Mouse (Mus musculus) myocyte (in vitro differentiated cells): ENCODE measurements around the gene Ptprm. TPM values are rescaled to one million over a fixed set of nuclear protein-coding genes. Genes with fewer than 3 reads are reported as not detected.

ENCODE experiments used
- H3K27me3 ChIP-seq: one replicate; pipeline ENCODE4 v1.6.1; 2011; ENCODE audit not compliant: control insufficient read depth, insufficient read depth, insufficient read length
- H3K36me3 ChIP-seq: one replicate; pipeline ENCODE4 v1.6.1; 2011; ENCODE audit not compliant: control insufficient read depth, insufficient read depth
- H3K4me2 ChIP-seq: one replicate; pipeline ENCODE4 v1.6.1; 2011; ENCODE audit warnings: low read depth, control low read depth
- H3K4me3 ChIP-seq: one replicate; pipeline ENCODE4 v1.5.1; 2011; ENCODE audit warnings: mild to moderate bottlenecking, control low read depth, moderate library complexity
- H3K79me2 ChIP-seq: one replicate; pipeline ENCODE4 v1.6.1; 2011; ENCODE audit not compliant: control insufficient read depth, insufficient read depth
- H3ac ChIP-seq: one replicate; pipeline ENCODE4 v1.6.1; 2011; ENCODE audit not compliant: control insufficient read depth, insufficient read length
- CEBPB ChIP-seq: IDR thresholded peaks from 2 replicates; pipeline ENCODE4 v1.6.1; 2011; ENCODE audit warnings: mild to moderate bottlenecking, moderate library complexity; ENCODE audit not compliant: poor library complexity, insufficient read depth, severe bottlenecking
- E2F4 ChIP-seq: IDR thresholded peaks from one replicate; pipeline ENCODE4 v1.6.1; 2011; ENCODE audit warnings: mild to moderate bottlenecking, control low read depth, moderate library complexity; ENCODE audit not compliant: insufficient read depth
- MAX ChIP-seq: IDR thresholded peaks from one replicate; pipeline ENCODE4 v1.6.1; 2011; ENCODE audit warnings: low read depth, mild to moderate bottlenecking, control low read depth
- MYOD1 ChIP-seq, 3 experiments: IDR thresholded peaks; one replicate each; pipeline ENCODE4 v1.6.1; 2011; ENCODE audit warnings: control low read depth in 2 of 3, low read depth in 2 of 3, mild to moderate bottlenecking in 2 of 3, moderate library complexity in 1 of 3; ENCODE audit not compliant: insufficient read length in 2 of 3, control insufficient read depth in 1 of 3
- MYOG ChIP-seq, 3 experiments: IDR thresholded peaks; one replicate each; pipeline ENCODE4 v1.6.1; 2011; ENCODE audit warnings: control low read depth in 2 of 3, low read depth in 2 of 3, mild to moderate bottlenecking in 2 of 3; ENCODE audit not compliant: insufficient read length in 2 of 3, control insufficient read depth in 1 of 3, insufficient read depth in 1 of 3
- POLR2A ChIP-seq: IDR thresholded peaks from one replicate; pipeline ENCODE4 v1.6.1; 2011; ENCODE audit warnings: low read depth, mild to moderate bottlenecking, control low read depth, moderate library complexity; ENCODE audit not compliant: insufficient read length
- POLR2AphosphoS2 ChIP-seq: IDR thresholded peaks from one replicate; pipeline ENCODE4 v1.6.1; 2011; ENCODE audit warnings: low read depth, control low read depth; ENCODE audit not compliant: insufficient read length
- REST ChIP-seq: IDR thresholded peaks from one replicate; pipeline ENCODE4 v1.6.1; 2011; ENCODE audit warnings: mild to moderate bottlenecking, control low read depth, moderate library complexity; ENCODE audit not compliant: insufficient read depth, insufficient read length
- SRF ChIP-seq: IDR thresholded peaks from one replicate; pipeline ENCODE4 v1.6.1; 2011; ENCODE audit warnings: low read depth; ENCODE audit not compliant: control insufficient read depth, insufficient read length
- TCF12 ChIP-seq: IDR thresholded peaks from one replicate; pipeline ENCODE4 v1.6.1; 2011; ENCODE audit warnings: mild to moderate bottlenecking, control low read depth; ENCODE audit not compliant: poor library complexity, insufficient read depth, severe bottlenecking
- TCF3 ChIP-seq: IDR thresholded peaks from one replicate; pipeline ENCODE4 v1.6.1; 2011; ENCODE audit warnings: low read depth, control low read depth; ENCODE audit not compliant: insufficient read length
- USF1 ChIP-seq: IDR thresholded peaks from one replicate; pipeline ENCODE4 v1.6.1; 2011; ENCODE audit warnings: low read depth, mild to moderate bottlenecking, control low read depth, moderate library complexity
- polyA plus RNA-seq: library from polyadenylated mRNA; unstranded; fragments of >200 nt; fragmentation: generic; extraction: Trizol; gene quantifications from one replicate; pipeline ENCODE4 v1.2.1, GENCODE M21; 2012; ENCODE audit warnings: missing spikeins

Gene Ptprm
- polyA plus RNA-seq, 1 experiment: 6.5 TPM

GRCm38 (mm10) chr17:67063611-67064010 lies 290.6 kb downstream of the Ptprm start:
- Histone ChIP-seq H3K79me2 (no peaks in the 10 kb centered on the region), H3K4me2 (no peak overlapping the region), H3K4me3 (no peak overlapping the region), H3K36me3 (no peaks in the 10 kb centered on the region), H3ac (no peak overlapping the region), H3K27me3 (no peaks in the 10 kb centered on the region)
- TF ChIP-seq TCF12 (no peak), POLR2A (no peak), SRF (no peak), MYOD1 (IDR thresholded peaks at IDR 0.05; ENCODE audit: control insufficient read depth in 1 of 3, insufficient read length in 2 of 3, low read depth in 2 of 3) (no peak), TCF3 (no peak), MYOG (IDR thresholded peaks at IDR 0.05; ENCODE audit: control insufficient read depth in 1 of 3, insufficient read depth in 1 of 3, insufficient read length in 2 of 3, low read depth in 2 of 3) (no peak), CEBPB (no peak), E2F4 (no peak), REST (no peak), POLR2AphosphoS2 (no peak), USF1 (no peak), MAX (no peak)

- no peak overlapping the region for H3ac ChIP-seq
- H3K4me2 ChIP-seq: no peak overlapping the region
- H3K27me3 ChIP-seq: no peaks in the 10 kb centered on the region
- H3K36me3 ChIP-seq: no peaks in the 10 kb centered on the region
- H3K4me3 ChIP-seq: no peak overlapping the region
- H3K79me2 ChIP-seq: no peaks in the 10 kb centered on the region
- TF ChIP-seq E2F4: no peak
- TF ChIP-seq TCF12: no peak
- no peak for TF ChIP-seq USF1
- TF ChIP-seq MYOD1 (IDR thresholded peaks at IDR 0.05; ENCODE audit: control insufficient read depth in 1 of 3, insufficient read length in 2 of 3, low read depth in 2 of 3): no peak
- no peak for TF ChIP-seq SRF
- TF ChIP-seq POLR2AphosphoS2: no peak
- TF ChIP-seq MAX: no peak
- no peak for TF ChIP-seq REST
- no peak for TF ChIP-seq TCF3
- no peak for TF ChIP-seq POLR2A
- no peak for TF ChIP-seq CEBPB
- no peak for TF ChIP-seq MYOG (IDR thresholded peaks at IDR 0.05; ENCODE audit: control insufficient read depth in 1 of 3, insufficient read depth in 1 of 3, insufficient read length in 2 of 3, low read depth in 2 of 3)
Measured at GRCm38 (mm10) chr17:67055681-67056080, 298.6 kb downstream of the Ptprm start.

GRCm38 (mm10) chr17:67054202-67054601 lies 300.1 kb downstream of the Ptprm start:
- H3ac ChIP-seq: no peak overlapping the region
- H3K27me3 ChIP-seq: no peaks in the 10 kb centered on the region
- no peak overlapping the region for H3K4me3 ChIP-seq
- H3K4me2 ChIP-seq: no peak overlapping the region
- TF ChIP-seq CEBPB: no peak
- no peak for TF ChIP-seq REST
- no peak for TF ChIP-seq SRF
- TF ChIP-seq MYOG (IDR thresholded peaks at IDR 0.05; ENCODE audit: control insufficient read depth in 1 of 3, insufficient read depth in 1 of 3, insufficient read length in 2 of 3, low read depth in 2 of 3): no peak
- no peak for TF ChIP-seq USF1
- no peak for TF ChIP-seq E2F4
- TF ChIP-seq POLR2A: no peak
- no peak for TF ChIP-seq TCF12
- TF ChIP-seq POLR2AphosphoS2: no peak
- no peak for TF ChIP-seq TCF3
- TF ChIP-seq MYOD1 (IDR thresholded peaks at IDR 0.05; ENCODE audit: control insufficient read depth in 1 of 3, insufficient read length in 2 of 3, low read depth in 2 of 3): no peak
- TF ChIP-seq MAX: no peak
- no peaks in the 10 kb centered on the region for H3K79me2 ChIP-seq
- H3K36me3 ChIP-seq: no peaks in the 10 kb centered on the region

- TF ChIP-seq E2F4 (no peak), REST (no peak), MYOD1 (IDR thresholded peaks at IDR 0.05; ENCODE audit: control insufficient read depth in 1 of 3, insufficient read length in 2 of 3, low read depth in 2 of 3) (no peak), MYOG (IDR thresholded peaks at IDR 0.05; ENCODE audit: control insufficient read depth in 1 of 3, insufficient read depth in 1 of 3, insufficient read length in 2 of 3, low read depth in 2 of 3) (no peak), MAX (no peak), POLR2AphosphoS2 (no peak)
- H3K79me2 ChIP-seq: no peaks in the 10 kb centered on the region
- H3K27me3 ChIP-seq: no peaks in the 10 kb centered on the region
- no peak overlapping the region for H3ac ChIP-seq
- no peak overlapping the region for H3K4me2 ChIP-seq
- H3K4me3 ChIP-seq: no peak overlapping the region
- no peaks in the 10 kb centered on the region for H3K36me3 ChIP-seq
Measured at GRCm38 (mm10) chr17:67052624-67053314, 301.5 kb downstream of the Ptprm start.
